Mouse (Mus musculus): ENCODE results near the gene Tmem132c.

Gene Tmem132c

GRCm38 (mm10) chr5:127241136-127241924, at the start of gene Tmem132c:
Gene Tmem132c (plus strand): TSS chr5:127241808.
- in situ Hi-C loops (cut with MboI, MseI) = no loop called here

DNA sequence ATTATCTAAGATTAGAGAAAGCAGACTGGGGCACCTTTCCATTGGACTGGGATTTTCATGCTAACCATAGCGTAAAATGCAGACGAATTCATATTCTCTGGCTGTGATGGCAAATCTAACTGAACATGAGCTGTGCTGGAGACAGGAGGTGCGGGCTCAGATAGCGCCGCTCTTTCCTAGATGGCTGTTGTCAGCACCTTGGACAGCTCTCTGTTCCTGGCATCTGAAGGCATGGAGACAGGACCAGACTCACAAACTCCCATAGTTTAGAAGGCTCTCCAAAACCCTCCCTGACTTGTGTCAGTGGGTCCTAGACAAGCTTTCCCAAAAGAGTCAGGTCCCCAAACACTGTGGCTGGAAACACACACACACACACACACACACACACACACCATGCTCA, 49.7 kb upstream of the Tmem132c start:
- in situ Hi-C loops (cut with MboI, MseI) = no loop called here

DNA sequence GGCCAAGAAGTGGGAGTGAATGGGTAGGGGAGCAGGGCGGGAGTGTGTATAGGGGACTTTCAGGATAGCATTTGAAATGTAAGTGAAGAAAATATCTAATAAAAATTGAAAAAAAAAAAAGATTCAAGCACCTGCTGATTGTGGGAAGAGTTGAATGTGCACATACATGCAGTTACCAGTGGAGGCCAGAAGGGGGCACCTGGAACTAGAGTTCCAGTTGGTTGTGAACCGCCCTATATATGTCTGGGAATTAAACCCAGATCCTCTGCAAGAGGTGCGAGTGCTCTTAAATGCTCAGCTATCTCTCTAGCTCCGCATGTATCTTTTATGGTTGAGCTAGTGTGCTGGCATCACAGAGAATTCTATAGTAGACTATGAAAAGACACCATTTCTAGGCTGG, 42.8 kb upstream of the Tmem132c start:
- in situ Hi-C loops (cut with MboI, MseI) = no loop called here

- in situ Hi-C loops (cut with MboI, MseI) = loop anchor here (10.0 kb wide), 1 partner anchor 490 kb away; no protein-coding TSS in a partner anchor
Measured at GRCm38 (mm10) chr5:127204881-127205280, 36.7 kb upstream of the Tmem132c start.

DNA sequence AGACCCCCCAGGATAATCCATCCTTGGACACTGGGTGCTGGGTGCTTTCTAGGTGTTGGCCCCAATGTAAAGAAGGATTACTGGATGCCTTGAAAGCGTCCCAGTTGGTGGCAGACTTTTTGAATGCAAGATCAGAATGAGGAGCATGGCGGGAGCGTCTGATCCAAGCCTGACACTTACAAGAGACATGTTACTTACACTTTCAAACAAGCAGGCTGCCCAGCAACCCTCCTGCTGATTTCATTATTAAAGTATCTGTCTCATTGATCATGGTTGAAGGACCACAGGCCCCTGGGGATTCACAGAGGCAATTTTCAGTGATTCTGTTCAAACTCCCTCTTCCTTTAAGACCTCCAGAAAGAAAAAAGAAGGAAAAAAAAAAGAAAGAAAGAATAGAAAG, 25.2 kb upstream of the Tmem132c start:
- in situ Hi-C loops (cut with MboI, MseI) = no loop called here

DNA sequence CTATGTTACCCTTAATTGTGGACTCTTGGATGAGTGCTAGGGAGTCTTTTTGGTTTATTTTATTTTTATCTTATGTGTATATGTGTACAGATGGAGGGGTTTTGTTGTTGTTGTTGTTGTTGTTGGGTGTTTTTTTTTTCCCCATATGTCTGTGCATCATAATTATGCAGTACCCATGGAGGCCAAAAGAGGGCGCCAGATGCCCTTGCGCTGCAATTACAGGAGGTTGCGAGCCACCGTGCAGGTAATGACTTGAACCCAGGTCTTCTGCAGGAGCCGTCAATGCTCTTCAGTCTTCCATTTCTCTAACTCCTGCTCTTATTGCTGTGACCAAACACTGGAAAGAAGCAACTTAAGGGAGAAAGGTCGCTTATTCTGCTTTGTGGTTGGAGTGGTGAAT, 23.9 kb upstream of the Tmem132c start:
- in situ Hi-C loops (cut with MboI, MseI) = no loop called here

DNA sequence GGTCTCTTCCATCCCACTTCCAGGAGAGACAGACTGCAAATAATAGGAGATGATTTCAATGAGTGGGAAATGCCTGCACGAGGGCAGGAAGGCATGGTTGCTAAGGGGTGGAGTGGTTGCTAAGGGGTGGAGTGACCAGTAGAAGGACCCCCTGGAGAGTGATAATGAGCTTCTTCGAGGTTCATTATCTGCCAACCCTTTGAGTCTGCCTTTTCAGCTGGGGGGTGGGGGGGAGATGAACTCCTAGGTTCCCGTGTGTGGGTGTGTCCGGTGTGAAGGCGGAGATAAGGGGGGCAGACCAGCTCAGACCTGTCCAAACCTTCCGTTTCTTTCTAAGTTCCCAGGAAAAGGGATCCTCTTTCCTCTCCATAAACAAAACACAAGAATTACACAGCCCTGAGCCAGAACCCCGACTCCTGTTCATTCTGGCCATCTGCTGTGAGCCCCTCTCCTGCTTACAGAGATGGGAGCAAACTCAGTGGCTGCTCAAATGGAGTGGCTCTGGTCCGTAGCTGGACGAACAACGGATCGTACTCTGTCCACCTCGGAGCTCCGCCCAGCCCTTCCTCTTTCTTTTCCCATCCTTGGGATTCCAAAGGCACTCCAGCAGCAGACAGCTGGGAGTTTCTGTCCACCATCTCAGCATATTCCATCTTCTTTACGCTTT, 13.5 kb upstream of the Tmem132c start:
- in situ Hi-C loops (cut with MboI, MseI) = no loop called here

- in situ Hi-C loops (cut with MboI, MseI) = no loop called here
Measured at GRCm38 (mm10) chr5:127234715-127235114, 6.9 kb upstream of the Tmem132c start.

GRCm38 (mm10) chr5:127235203-127235602, 6.4 kb upstream of the Tmem132c start:
- in situ Hi-C loops (cut with MboI, MseI) = no loop called here

GRCm38 (mm10) chr5:127239706-127240105, 1.9 kb upstream of the Tmem132c start:
- in situ Hi-C loops (cut with MboI, MseI) = no loop called here

DNA sequence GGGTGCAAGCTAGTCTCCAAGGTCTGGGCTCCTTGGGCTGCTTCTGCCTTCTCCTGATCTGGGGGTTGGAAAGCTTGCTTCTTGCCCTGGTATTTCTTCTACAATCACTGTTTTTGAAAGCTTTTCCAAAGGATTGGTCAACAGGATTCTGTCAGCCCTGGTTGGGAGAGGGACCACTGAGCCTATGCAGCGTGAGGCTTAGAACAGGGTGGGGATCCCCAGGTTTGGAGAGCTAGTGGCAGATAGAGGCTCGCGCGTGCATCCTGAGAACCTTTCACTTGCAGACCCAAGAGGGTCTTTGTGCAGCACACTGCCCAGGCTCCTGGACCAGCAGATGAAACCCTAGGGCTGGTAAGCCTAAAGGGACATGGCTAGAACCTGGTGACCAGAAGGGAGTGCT, 962 bp upstream of the Tmem132c start:
- in situ Hi-C loops (cut with MboI, MseI) = no loop called here

DNA sequence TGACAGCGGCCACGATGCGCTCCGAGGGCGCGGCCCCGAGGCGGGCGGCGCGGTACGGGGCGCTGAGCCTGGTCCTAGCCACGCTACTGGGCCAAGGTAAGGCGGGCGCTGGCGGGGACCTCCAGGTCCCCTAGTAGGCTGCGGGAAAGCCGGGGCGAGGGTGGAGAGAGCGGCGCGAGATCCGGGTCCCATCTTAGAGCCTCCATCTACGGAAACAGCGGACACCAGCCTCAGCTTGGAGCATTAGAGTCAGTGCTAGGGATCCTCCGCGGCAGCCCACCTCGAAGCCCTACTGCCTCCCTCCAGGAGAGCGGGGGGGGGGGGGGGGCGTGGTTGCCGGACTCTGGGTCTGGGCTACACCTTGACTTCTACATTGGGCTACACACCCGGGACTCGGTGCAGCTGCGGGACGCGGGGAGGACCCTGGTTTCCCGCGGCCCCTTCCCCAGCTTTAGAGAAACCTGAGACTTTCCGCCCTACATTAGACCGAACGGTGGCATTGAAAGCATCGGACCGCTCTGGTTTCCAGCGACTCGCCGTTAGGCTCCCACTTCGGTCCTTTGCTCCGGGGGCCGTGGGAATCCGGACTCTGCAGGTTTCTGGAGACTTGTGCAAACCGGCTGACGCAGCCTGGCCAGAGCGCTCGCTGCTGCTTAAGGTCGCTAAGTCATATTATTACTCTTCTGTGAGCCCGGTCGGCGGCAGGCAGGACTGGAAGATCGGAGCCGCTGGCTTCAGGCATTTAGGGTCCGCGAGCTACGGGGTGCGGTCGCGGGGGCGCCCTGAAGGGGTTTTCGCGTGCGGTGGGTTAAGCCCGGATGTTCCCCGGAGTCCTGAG, 536 bp downstream of the Tmem132c start:
- in situ Hi-C loops (cut with MboI, MseI) = no loop called here

DNA sequence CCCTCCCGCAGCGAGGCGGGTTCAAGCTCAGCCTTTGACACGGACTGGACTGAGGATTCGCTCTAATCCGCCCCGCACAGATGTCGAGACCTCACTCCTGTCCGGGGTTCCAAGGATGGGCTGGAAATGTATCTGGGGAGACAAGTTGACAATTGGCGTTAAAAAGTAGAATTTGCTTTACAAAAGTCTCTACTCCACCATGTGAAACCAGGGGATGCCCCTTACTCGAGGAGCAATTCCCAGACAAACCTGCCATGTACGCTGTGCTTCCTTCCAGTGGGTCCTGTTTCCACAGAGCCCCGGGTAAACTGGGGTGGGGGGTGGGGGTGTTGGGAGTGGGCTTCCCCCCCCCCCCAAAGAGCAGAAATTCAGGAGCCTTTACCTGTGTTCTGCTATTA, 1.2 kb downstream of the Tmem132c start:
- in situ Hi-C loops (cut with MboI, MseI) = no loop called here

DNA sequence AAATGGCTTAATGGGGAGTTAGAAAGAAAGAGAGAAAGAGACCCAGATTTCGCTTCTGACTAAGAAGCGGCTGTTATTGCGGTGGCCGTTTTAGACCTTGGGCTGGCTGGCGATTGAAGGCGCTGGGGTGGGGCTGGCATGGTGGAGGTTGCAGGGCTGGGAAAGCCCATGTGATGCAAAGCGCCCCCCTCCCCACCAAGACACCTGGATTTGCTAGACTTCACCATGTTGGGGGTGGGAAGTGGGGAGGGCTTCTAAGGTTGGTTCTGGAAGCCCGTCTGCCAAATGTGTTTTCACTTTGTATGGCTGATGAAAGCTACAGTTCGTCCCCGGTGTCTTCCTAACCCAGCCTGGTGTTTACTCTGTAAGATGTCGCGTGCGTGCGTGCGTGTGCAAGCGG, 1.6 kb downstream of the Tmem132c start:
- in situ Hi-C loops (cut with MboI, MseI) = no loop called here

- in situ Hi-C loops (cut with MboI, MseI) = no loop called here
Measured at GRCm38 (mm10) chr5:127243611-127244010, 2.0 kb downstream of the Tmem132c start.

- in situ Hi-C loops (cut with MboI, MseI) = no loop called here
Measured at GRCm38 (mm10) chr5:127253263-127253662, 11.7 kb downstream of the Tmem132c start.

GRCm38 (mm10) chr5:127256947-127257610, 15.5 kb downstream of the Tmem132c start:
- in situ Hi-C loops (cut with MboI, MseI) = no loop called here

- in situ Hi-C loops (cut with MboI, MseI) = no loop called here
Measured at GRCm38 (mm10) chr5:127262136-127262535, 20.5 kb downstream of the Tmem132c start.

DNA sequence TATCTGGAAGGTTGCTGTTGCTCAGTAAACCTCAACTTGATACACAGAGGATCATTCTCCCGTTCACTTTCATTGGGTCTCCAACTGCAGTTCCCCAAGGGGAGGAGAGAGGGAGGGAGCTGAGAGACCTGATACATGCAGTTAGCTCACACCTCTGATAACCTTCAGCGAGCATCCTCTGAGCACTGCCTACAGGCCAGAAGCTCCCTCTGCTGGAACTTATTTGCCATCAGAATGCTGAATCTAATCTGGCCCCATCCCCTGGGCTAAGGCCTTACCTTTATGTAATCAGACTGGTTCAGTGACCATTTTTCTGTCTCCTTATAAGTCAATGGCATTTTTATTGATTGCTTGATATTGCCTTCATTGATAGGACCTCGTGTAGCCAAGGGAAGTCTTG, 29.5 kb downstream of the Tmem132c start:
- in situ Hi-C loops (cut with MboI, MseI) = no loop called here

DNA sequence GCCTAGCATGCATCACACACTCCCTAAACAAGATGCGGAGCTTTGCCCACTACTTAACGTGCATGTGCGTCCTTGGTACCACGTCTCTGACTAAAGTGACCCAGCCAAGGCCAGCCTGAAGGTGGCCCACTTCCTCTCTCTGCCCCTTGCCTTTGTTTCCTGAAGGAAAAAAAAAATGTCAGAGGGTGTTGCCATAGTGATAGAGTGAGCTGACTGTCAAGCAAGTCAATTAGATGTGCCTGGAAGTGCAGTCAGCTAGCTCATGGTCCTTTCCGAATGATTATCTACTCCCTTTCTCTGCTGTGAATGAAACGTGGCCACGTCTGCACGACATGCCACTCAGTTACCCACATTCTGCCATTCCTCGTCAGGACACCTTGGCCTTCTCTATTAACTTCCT, 37.9 kb downstream of the Tmem132c start:
- in situ Hi-C loops (cut with MboI, MseI) = no loop called here

- in situ Hi-C loops (cut with MboI, MseI) = no loop called here
Measured at GRCm38 (mm10) chr5:127281186-127281585, 39.6 kb downstream of the Tmem132c start.
